Mouse (Mus musculus) mouse embryonic stem cell (cell line): Measurements from ENCODE around the gene Zbtb44.

Experiments used
- in situ Hi-C, 2 experiments: fragments of 300-500 bp; cut with MboI; formaldehyde crosslinking; loops; 1 replicate in 1 of 2; 3 replicates in 1 of 2; pipeline ENCODE4 v1.14.3; 2019 to 2020; ENCODE audit warnings: low sequenced_read_pairs in 2 of 2, low pct_unique_long_range_greater_than_20kb in 1 of 2, mixed read lengths in 1 of 2; ENCODE audit not compliant: unreplicated experiment in 1 of 2

Gene Zbtb44

GRCm38 (mm10) chr9:31090081-31091023 is 59.9 kb downstream of the Zbtb44 start:
- in situ Hi-C loops = loop anchor here (25.0 kb wide), 4 partner anchors 278 to 528 kb away; no protein-coding TSS in a partner anchor

- in situ Hi-C loops = loop anchor here (25.0 kb wide), 4 partner anchors 279 to 529 kb away; no protein-coding TSS in a partner anchor
Measured at GRCm38 (mm10) chr9:31091162-31091581, 60.7 kb downstream of the Zbtb44 start.

- in situ Hi-C loops = loop anchor here (25.0 kb wide), 4 partner anchors 280 to 530 kb away; no protein-coding TSS in a partner anchor
Measured at GRCm38 (mm10) chr9:31092111-31092832, 61.8 kb downstream of the Zbtb44 start.

GRCm38 (mm10) chr9:31092833-31093195 is 62.4 kb downstream of the Zbtb44 start:
- in situ Hi-C loops = loop anchor here (25.0 kb wide), 4 partner anchors 281 to 531 kb away; no protein-coding TSS in a partner anchor

- in situ Hi-C loops = loop anchor here (25.0 kb wide), 4 partner anchors 285 to 535 kb away; no protein-coding TSS in a partner anchor
Measured at GRCm38 (mm10) chr9:31097088-31098082, 66.9 kb downstream of the Zbtb44 start.

GRCm38 (mm10) chr9:31098118-31098517 is 67.7 kb downstream of the Zbtb44 start:
- in situ Hi-C loops = loop anchor here (25.0 kb wide), 4 partner anchors 286 to 536 kb away; no protein-coding TSS in a partner anchor

GRCm38 (mm10) chr9:31108464-31108863 is 78.0 kb downstream of the Zbtb44 start:
- in situ Hi-C loops = no loop called here

- in situ Hi-C loops = no loop called here
Measured at GRCm38 (mm10) chr9:31115586-31115985, 85.1 kb downstream of the Zbtb44 start.

GRCm38 (mm10) chr9:31117088-31117487 is 86.6 kb downstream of the Zbtb44 start:
- in situ Hi-C loops = no loop called here

GRCm38 (mm10) chr9:31117488-31117887 is 87.0 kb downstream of the Zbtb44 start:
- in situ Hi-C loops = no loop called here

GRCm38 (mm10) chr9:31118520-31119298 is 88.3 kb downstream of the Zbtb44 start:
- in situ Hi-C loops = no loop called here

GRCm38 (mm10) chr9:31119405-31119804 is 89.0 kb downstream of the Zbtb44 start:
- in situ Hi-C loops = no loop called here

- in situ Hi-C loops = no loop called here
Measured at GRCm38 (mm10) chr9:31119882-31120532, 89.6 kb downstream of the Zbtb44 start.

- in situ Hi-C loops = no loop called here
Measured at GRCm38 (mm10) chr9:31120533-31120915, 90.1 kb downstream of the Zbtb44 start.

- in situ Hi-C loops = no loop called here
Measured at GRCm38 (mm10) chr9:31122464-31123030, 92.1 kb downstream of the Zbtb44 start.
